In genomic region chr8:61908303-61909215, GRCm38 (mm10) we compare ENCODE assay signal across 8 mouse cellular contexts. TPM values are rescaled to one million over a fixed set of nuclear protein-coding genes. Genes with fewer than 3 reads are reported as not detected.
A peak's percentile ranks its signal among the peaks of the same experiment; 100 is the strongest.
DNase-seq lines count a peak whose midpoint lies in the region; ATAC-seq and TF ChIP-seq lines count a peak whose summit lies in the region.

No protein-coding gene starts in this region.

- DNase-seq in liver: peak; percentile 55
- peak; percentile 34 for DNase-seq in heart, postnatal 25 days (ENCODE audit: low spot score)
- DNase-seq in lung, adult 2 months: peak; percentile 5
- DNase-seq in stomach, postnatal 0 days (ENCODE audit: low spot score): peak; percentile 55
- DNase-seq in thymus, postnatal 0 days (ENCODE audit: low spot score): no peak

- TF ChIP-seq EP300 in stomach, postnatal 0 days (optimal IDR thresholded peaks at IDR 0.05): no peak

- H3K4me2 ChIP-seq in liver, embryonic 12.5 days: no peak overlapping the region
- no peak overlapping the region for H3K4me2 ChIP-seq in embryonic facial prominence, embryonic 15.5 days (replicated peaks)
- peak overlapping the region; percentile 31 for H3K4me2 ChIP-seq in stomach, postnatal 0 days (replicated peaks; ENCODE audit: low read depth)
- H3K4me2 ChIP-seq in forebrain, embryonic 12.5 days: no peak overlapping the region

- H3K9ac ChIP-seq in liver, embryonic 12.5 days: no peak overlapping the region
- H3K9ac ChIP-seq in embryonic facial prominence, embryonic 15.5 days: no peak overlapping the region
- no peak overlapping the region for H3K9ac ChIP-seq in stomach, postnatal 0 days (ENCODE audit: low read length)
- H3K9ac ChIP-seq in forebrain, embryonic 12.5 days: no peak overlapping the region

- no peaks in the 10 kb centered on the region for H3K9me3 ChIP-seq in liver, embryonic 12.5 days (replicated peaks)
- no peaks in the 10 kb centered on the region for H3K9me3 ChIP-seq in embryonic facial prominence, embryonic 15.5 days (replicated peaks)
- no peaks in the 10 kb centered on the region for H3K9me3 ChIP-seq in stomach, postnatal 0 days (ENCODE audit: control insufficient read depth, low read length)
- H3K9me3 ChIP-seq in forebrain, embryonic 12.5 days: no peaks in the 10 kb centered on the region

- no peaks in the 10 kb centered on the region for H3K27me3 ChIP-seq in liver, embryonic 12.5 days (replicated peaks)
- no peaks in the 10 kb centered on the region for H3K27me3 ChIP-seq in embryonic facial prominence, embryonic 15.5 days
- H3K27me3 ChIP-seq in stomach, postnatal 0 days (ENCODE audit: control insufficient read depth, insufficient read depth, low read length): no peaks in the 10 kb centered on the region
- H3K27me3 ChIP-seq in forebrain, embryonic 12.5 days: no peaks in the 10 kb centered on the region

- intact Hi-C loops in heart, postnatal 25 days (cut with DNase I): no loop called here

- H3K36me3 ChIP-seq in liver, embryonic 12.5 days: no peaks in the 10 kb centered on the region
- no peaks in the 10 kb centered on the region for H3K36me3 ChIP-seq in embryonic facial prominence, embryonic 15.5 days
- no peaks in the 10 kb centered on the region for H3K36me3 ChIP-seq in stomach, postnatal 0 days (ENCODE audit: control insufficient read depth, insufficient read depth, low read length)
- no peaks in the 10 kb centered on the region for H3K36me3 ChIP-seq in forebrain, embryonic 12.5 days (replicated peaks)

- no peak overlapping the region for H3K4me3 ChIP-seq in liver, embryonic 12.5 days
- no peak overlapping the region for H3K4me3 ChIP-seq in embryonic facial prominence, embryonic 15.5 days (replicated peaks)
- H3K4me3 ChIP-seq in lung, adult 2 months (replicated peaks; ENCODE audit: extremely low read depth, low read depth, low read length): no peak overlapping the region
- H3K4me3 ChIP-seq in stomach, postnatal 0 days (ENCODE audit: low read depth, low read length): no peak overlapping the region
- H3K4me3 ChIP-seq in forebrain, embryonic 12.5 days (replicated peaks): no peak overlapping the region

- WGBS in liver, embryonic 12.5 days (ENCODE audit: insufficient replicate concordance): 28% methylated on average over 13 of the region's 13 CpGs
- WGBS in embryonic facial prominence, embryonic 15.5 days: 45% methylated on average over 13 of the region's 13 CpGs
- WGBS in lung, adult 2 months: 21% methylated on average over 13 of the region's 13 CpGs
- 36% methylated on average over 13 of the region's 13 CpGs for WGBS in stomach, postnatal 0 days
- 79% methylated on average over 13 of the region's 13 CpGs for WGBS in forebrain, embryonic 12.5 days

- ATAC-seq in liver, embryonic 12.5 days: no peak
- peak; percentile 60 for ATAC-seq in embryonic facial prominence, embryonic 15.5 days (ENCODE audit: insufficient number of reproducible peaks, low FRiP score, low TSS enrichment, low read depth)
- no peak for ATAC-seq in stomach, postnatal 0 days (ENCODE audit: low FRiP score, low TSS enrichment)
- ATAC-seq in forebrain, embryonic 12.5 days (ENCODE audit: low FRiP score): no peak

- H3K27ac ChIP-seq in liver, embryonic 12.5 days: no peak overlapping the region
- H3K27ac ChIP-seq in embryonic facial prominence, embryonic 15.5 days (replicated peaks): 0 out of 2 replicates have a peak overlapping the region, but pooled peaks have one; percentile 39
- no peak overlapping the region for H3K27ac ChIP-seq in stomach, postnatal 0 days (replicated peaks)
- H3K27ac ChIP-seq in forebrain, embryonic 12.5 days: no peak overlapping the region

- no peak for TF ChIP-seq POLR2A in lung, adult 2 months (IDR thresholded peaks at IDR 0.05; ENCODE audit: borderline replicate concordance, extremely low read depth, low read depth, low read length)

- TF ChIP-seq CTCF in lung, adult 2 months (IDR thresholded peaks at IDR 0.05; ENCODE audit: insufficient read depth, low read length): no peak
- TF ChIP-seq CTCF in stomach, postnatal 0 days (IDR thresholded peaks at IDR 0.05; ENCODE audit: low read depth): no peak

- no peaks in the 10 kb centered on the region for H3K4me1 ChIP-seq in liver, embryonic 12.5 days
- no peaks in the 10 kb centered on the region for H3K4me1 ChIP-seq in embryonic facial prominence, embryonic 15.5 days
- no peaks in the 10 kb centered on the region for H3K4me1 ChIP-seq in lung, adult 2 months (ENCODE audit: control insufficient read depth, insufficient read depth, low read length)
- H3K4me1 ChIP-seq in stomach, postnatal 0 days (replicated peaks; ENCODE audit: control insufficient read depth, insufficient read depth): no peaks in the 10 kb centered on the region
- no peaks in the 10 kb centered on the region for H3K4me1 ChIP-seq in forebrain, embryonic 12.5 days

RNA-seq across cellular contexts. Expression of gene Palld, which starts 6.1 kb away (rescaled TPM):
- 7.8 and 8.4 TPM in 2 replicates for polyA plus RNA-seq in liver, embryonic 12.5 days (2016; fragmentation: Nextera tagmentation; extraction: Ambion mirVana)
- 135 and 141 TPM in 2 replicates for polyA plus RNA-seq in embryonic facial prominence, embryonic 15.5 days (2015; fragmentation: Nextera tagmentation; extraction: Ambion mirVana)
- 100 to 1,000 TPM; 228 to 233 TPM for total RNA-seq in heart, postnatal 25 days (2021)
- 34.2 and 37.1 TPM in 2 replicates for polyA plus RNA-seq in lung, adult 2 months (2012; rRNA removed)
- polyA plus RNA-seq in stomach, postnatal 0 days (2015; fragmentation: Nextera tagmentation; extraction: Ambion mirVana): 69.9 and 71.0 TPM in 2 replicates
- polyA plus RNA-seq in thymus, postnatal 0 days (2015; fragmentation: Nextera tagmentation; extraction: Ambion mirVana): 26.2 and 28.5 TPM in 2 replicates
- 53.6 and 56.0 TPM in 2 replicates for polyA plus RNA-seq in forebrain, embryonic 12.5 days (2016; fragmentation: Nextera tagmentation; extraction: Ambion mirVana)

RNA-seq across cellular contexts. Expression of gene Ddx60, which starts 19.3 kb away (rescaled TPM):
- 0.30 and 0.37 TPM in 2 replicates for polyA plus RNA-seq in liver, embryonic 12.5 days (2016; fragmentation: Nextera tagmentation; extraction: Ambion mirVana)
- 0.84 and 1.6 TPM in 2 replicates for polyA plus RNA-seq in embryonic facial prominence, embryonic 15.5 days (2015; fragmentation: Nextera tagmentation; extraction: Ambion mirVana)
- 1 to 10 TPM; 1.3 to 2.1 TPM for total RNA-seq in heart, postnatal 25 days (2021)
- 1.0 and 1.1 TPM in 2 replicates for polyA plus RNA-seq in lung, adult 2 months (2012; rRNA removed)
- 5.2 and 6.8 TPM in 2 replicates for polyA plus RNA-seq in stomach, postnatal 0 days (2015; fragmentation: Nextera tagmentation; extraction: Ambion mirVana)
- polyA plus RNA-seq in thymus, postnatal 0 days (2015; fragmentation: Nextera tagmentation; extraction: Ambion mirVana): 7.0 and 12.4 TPM in 2 replicates
- 0.35 and 0.59 TPM in 2 replicates for polyA plus RNA-seq in forebrain, embryonic 12.5 days (2016; fragmentation: Nextera tagmentation; extraction: Ambion mirVana)
